Mouse (Mus musculus) erythroblast, embryonic 14.5 days (primary cell): ENCODE measurements around the gene Otub2. TPM values are rescaled to one million over a fixed set of nuclear protein-coding genes. Genes with fewer than 3 reads are reported as not detected.
"Not testable (repeated sequence)": the region's sequence is repeated elsewhere in the genome, so short reads cannot be mapped to it uniquely, and the experiment has no call there.

Experiments used
- H3K27me3 ChIP-seq: 2 replicates; pipeline ENCODE4 v1.6.1; 2012; ENCODE audit warnings: inconsistent platforms; ENCODE audit not compliant: control insufficient read depth
- H3K36me3 ChIP-seq: 2 replicates; pipeline ENCODE4 v1.6.1; 2012; ENCODE audit warnings: mild to moderate bottlenecking, inconsistent platforms; ENCODE audit not compliant: control insufficient read depth
- H3K4me1 ChIP-seq: 2 replicates; pipeline ENCODE4 v1.6.1; 2012; ENCODE audit warnings: inconsistent platforms; ENCODE audit not compliant: control insufficient read depth
- H3K4me3 ChIP-seq: replicated peaks from 2 replicates; pipeline ENCODE3; 2012; ENCODE audit warnings: moderate library complexity, mild to moderate bottlenecking, inconsistent platforms
- H3K9me3 ChIP-seq: 2 replicates; pipeline ENCODE4 v1.6.1; 2012; ENCODE audit warnings: low read length, inconsistent platforms, mixed read lengths; ENCODE audit not compliant: control insufficient read depth
- GATA1 ChIP-seq: IDR thresholded peaks from 2 replicates; pipeline ENCODE4 v1.6.1; 2012; ENCODE audit warnings: low read length, inconsistent platforms, mixed read lengths
- TAL1 ChIP-seq: IDR thresholded peaks from 3 replicates; pipeline ENCODE4 v1.6.1; 2012; ENCODE audit warnings: low read length, inconsistent platforms, mixed read lengths
- polyA plus RNA-seq: library from polyadenylated mRNA; stranded (reverse); fragments of >175 nt; gene quantifications from 2 replicates; pipeline ENCODE4 v1.2.3, GENCODE M21; 2012

Gene Otub2
- polyA plus RNA-seq, 1 experiment: 1.9 TPM

- Histone ChIP-seq H3K4me3 (peak within 1 kb of the TSS; percentile 79), H3K36me3 (peaks cover 31% of the 10 kb centered on the region), H3K9me3 (peaks cover 4% of the 10 kb centered on the region), H3K27me3 (no peaks in the 10 kb centered on the region), H3K4me1 (peaks cover 37% of the 10 kb centered on the region)
- TF ChIP-seq GATA1 (peak; percentile 81), TAL1 (no peak)
Observed at GRCm38 (mm10) chr12:103425729-103426470, 37.4 kb downstream of the Otub2 start, which contains the start of gene Ddx24. Gene Ddx24 (minus strand): TSS chr12:103425830.

- Histone ChIP-seq H3K36me3 (peaks cover 26% of the 10 kb centered on the region), H3K4me1 (peaks cover 32% of the 10 kb centered on the region), H3K9me3 (peaks cover 4% of the 10 kb centered on the region), H3K27me3 (no peaks in the 10 kb centered on the region), H3K4me3 (no peak overlapping the region)
- TF ChIP-seq GATA1: no peak
- TF ChIP-seq TAL1: no peak
Observed at GRCm38 (mm10) chr12:103426710-103427109, 38.2 kb downstream of the Otub2 start.

- Histone ChIP-seq H3K4me3 (no peak overlapping the region), H3K36me3 (no peaks in the 10 kb centered on the region), H3K27me3 (no peaks in the 10 kb centered on the region), H3K9me3 (no peaks in the 10 kb centered on the region), H3K4me1 (no peaks in the 10 kb centered on the region)
- TF ChIP-seq TAL1 (no peak), GATA1 (no peak)
Observed at GRCm38 (mm10) chr12:103433430-103433829, 44.9 kb downstream of the Otub2 start.

GRCm38 (mm10) chr12:103433986-103434731, 45.7 kb downstream of the Otub2 start, which contains the start of gene Ifi27:
Gene Ifi27 (plus strand): TSS chr12:103434211.
- TF ChIP-seq TAL1: no peak
- TF ChIP-seq GATA1: no peak
- Histone ChIP-seq H3K4me1 (no peaks in the 10 kb centered on the region), H3K36me3 (no peaks in the 10 kb centered on the region), H3K9me3 (no peaks in the 10 kb centered on the region), H3K27me3 (no peaks in the 10 kb centered on the region), H3K4me3 (no peak within 1 kb of the TSS)

DNA sequence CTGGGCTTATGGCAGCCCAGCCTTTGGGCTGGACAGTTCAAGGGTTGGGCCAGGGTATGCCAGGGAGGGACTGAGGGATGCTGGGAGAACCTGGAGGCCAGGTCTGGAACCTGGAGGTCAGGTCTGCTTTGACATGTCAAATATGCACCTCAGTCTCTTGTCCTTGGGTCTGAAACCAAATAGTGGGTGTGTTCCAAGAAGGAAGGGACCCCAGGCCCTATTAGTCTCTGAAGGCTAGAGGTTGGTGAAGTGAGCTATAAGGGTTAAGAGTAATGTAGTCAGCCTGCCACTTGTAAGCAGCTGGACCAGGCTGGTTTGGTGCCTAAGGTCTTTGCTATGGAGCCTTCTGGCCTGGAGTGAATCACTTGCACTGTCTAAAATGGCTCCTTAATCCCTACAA, 46.4 kb downstream of the Otub2 start:
- H3K9me3 ChIP-seq: no peaks in the 10 kb centered on the region
- TF ChIP-seq TAL1: no peak
- no peak for TF ChIP-seq GATA1
- no peaks in the 10 kb centered on the region for H3K27me3 ChIP-seq
- H3K4me1 ChIP-seq: no peaks in the 10 kb centered on the region
- H3K36me3 ChIP-seq: no peaks in the 10 kb centered on the region
- no peak overlapping the region for H3K4me3 ChIP-seq

- H3K36me3 ChIP-seq: no peaks in the 10 kb centered on the region
- TF ChIP-seq TAL1 (no peak), GATA1 (no peak)
- no peaks in the 10 kb centered on the region for H3K27me3 ChIP-seq
- H3K4me1 ChIP-seq: no peaks in the 10 kb centered on the region
- H3K4me3 ChIP-seq: no peak overlapping the region
- no peaks in the 10 kb centered on the region for H3K9me3 ChIP-seq
Observed at GRCm38 (mm10) chr12:103437601-103438000, 49.1 kb downstream of the Otub2 start.

DNA sequence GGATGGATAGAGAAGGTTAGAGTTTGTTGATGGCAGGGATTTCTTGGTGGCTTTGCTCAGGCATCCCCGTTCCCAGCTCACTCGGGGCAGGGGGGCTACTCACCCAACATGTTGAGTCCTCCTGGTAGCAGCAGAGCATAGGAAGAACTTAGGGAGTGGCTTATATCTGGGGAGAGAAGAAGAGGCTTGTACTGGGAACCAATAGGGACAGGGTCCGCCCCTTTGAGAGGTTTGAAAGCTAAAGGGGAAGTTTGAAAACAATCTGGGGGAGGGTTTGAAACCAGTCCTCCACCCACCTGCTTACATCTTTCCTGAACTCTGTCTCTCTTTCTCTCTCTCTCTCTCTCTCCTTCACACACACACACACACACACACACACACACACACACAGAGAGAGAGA, 55.0 kb downstream of the Otub2 start, which contains the start of gene Ifi27l2a:
Gene Ifi27l2a (minus strand): TSS at position 157 of the 400 bp plus-strand sequence.
- Histone ChIP-seq H3K36me3 (no peaks in the 10 kb centered on the region), H3K9me3 (no peaks in the 10 kb centered on the region), H3K4me3 (no peak within 1 kb of the TSS), H3K4me1 (no peaks in the 10 kb centered on the region), H3K27me3 (no peaks in the 10 kb centered on the region)
- TF ChIP-seq GATA1: no peak
- TF ChIP-seq TAL1: no peak

GRCm38 (mm10) chr12:103444261-103444660, 55.8 kb downstream of the Otub2 start:
- H3K36me3 ChIP-seq, H3K27me3 ChIP-seq, H3K4me3 ChIP-seq, H3K4me1 ChIP-seq, H3K9me3 ChIP-seq: not testable (repeated sequence)

- no peak for TF ChIP-seq TAL1
- no peak for TF ChIP-seq GATA1
- H3K9me3 ChIP-seq: no peaks in the 10 kb centered on the region
Observed at GRCm38 (mm10) chr12:103445060-103445459, 56.6 kb downstream of the Otub2 start.

More at GRCm38 (mm10) chr12:103445060-103445459, 56.6 kb downstream of the Otub2 start:
- Histone ChIP-seq H3K27me3 (no peaks in the 10 kb centered on the region), H3K4me3 (no peak overlapping the region), H3K4me1 (no peaks in the 10 kb centered on the region), H3K36me3 (no peaks in the 10 kb centered on the region)
